Mouse (Mus musculus) brain, embryonic 14.5 days (tissue): Measurements from ENCODE around the gene Ing5.

Experiments used
- CTCF ChIP-seq: fragments of 200-500 bp; IDR thresholded peaks from 2 replicates; pipeline ENCODE4 v1.5.1; 2012; ENCODE audit warnings: inconsistent platforms, mild to moderate bottlenecking, moderate library complexity, borderline replicate concordance; ENCODE audit not compliant: insufficient read depth, insufficient read length; ENCODE audit errors: extremely low read depth
- POLR2A ChIP-seq: fragments of 200-500 bp; IDR thresholded peaks from 2 replicates; pipeline ENCODE4 v1.6.1; 2012; ENCODE audit warnings: mild to moderate bottlenecking, inconsistent platforms, borderline replicate concordance; ENCODE audit not compliant: poor library complexity, insufficient read depth, insufficient read length, severe bottlenecking; ENCODE audit errors: extremely low read depth

DNA sequence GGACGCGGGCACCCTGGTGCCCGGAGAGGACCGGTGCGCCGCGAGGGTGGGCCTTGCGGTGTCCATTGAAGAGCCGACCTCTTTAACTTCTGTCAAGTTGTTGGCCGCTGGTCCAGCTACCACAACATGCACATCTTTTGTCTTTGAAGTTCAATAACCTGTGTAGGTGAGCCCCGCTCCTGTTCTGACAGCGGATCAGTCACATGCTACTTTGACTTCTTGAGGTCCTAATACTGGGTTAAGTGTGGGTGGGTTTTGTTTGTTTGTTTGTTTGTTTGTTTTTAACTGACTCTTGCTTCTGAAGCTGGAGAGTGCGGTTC lies 48.5 kb upstream of the Ing5 start:
- TF ChIP-seq POLR2A (no peak), CTCF (no peak)
